Mouse (Mus musculus): ENCODE data around the gene Duoxa1. TPM values are rescaled to one million over a fixed set of nuclear protein-coding genes. Genes with fewer than 3 reads are reported as not detected.

Gene Duoxa1
- polyA plus RNA-seq, 1 experiment from 2014 or later = 0.90 TPM

DNA sequence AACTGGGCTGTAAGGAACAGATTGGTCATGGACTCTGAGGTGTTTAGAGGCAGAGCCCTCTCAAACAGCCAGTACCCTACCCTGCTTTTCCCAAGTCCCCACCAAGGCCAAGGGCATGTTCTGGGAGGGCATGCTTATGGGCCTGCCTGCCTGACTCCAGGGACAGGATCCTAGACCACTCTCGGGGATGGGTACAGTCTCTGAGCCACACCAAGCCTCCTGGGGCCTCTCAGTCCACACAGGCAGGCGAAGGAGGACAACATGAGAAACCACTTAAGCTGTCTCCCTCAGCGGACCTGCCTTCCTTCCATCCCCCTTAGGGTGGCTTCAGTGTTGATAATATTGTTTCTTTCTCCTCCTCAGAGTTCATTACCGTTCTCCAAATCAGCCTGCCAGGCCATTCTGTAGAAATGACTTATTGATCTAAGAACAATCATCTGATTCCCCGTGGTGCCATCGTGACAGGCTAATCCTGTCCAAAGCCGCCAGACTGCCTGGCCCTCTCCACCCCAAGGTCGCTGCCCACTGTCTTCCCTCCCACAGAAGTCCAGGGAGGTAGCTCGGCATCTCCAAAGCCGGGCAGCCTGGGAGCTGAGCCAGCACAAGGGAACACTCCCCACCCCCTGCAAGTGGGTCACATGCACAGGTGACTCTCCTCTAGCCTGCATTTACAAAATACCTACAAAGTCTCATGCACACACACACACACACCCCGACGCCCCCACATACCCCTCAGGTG lies 40.8 kb upstream of the Duoxa1 start:
- no peaks in the 10 kb centered on the region for H3K36me3 ChIP-seq (replicated peaks; ENCODE audit: control insufficient read depth, insufficient read depth, low read depth, low read length)
- no peak overlapping the region for H3K4me3 ChIP-seq (ENCODE audit: low read depth, low read length)
- ATAC-seq (replicated peaks; ENCODE audit: insufficient number of reproducible peaks, low FRiP score, low TSS enrichment, low read depth) = no peak
- H3K9ac ChIP-seq (replicated peaks; ENCODE audit: low read length) = no peak overlapping the region
- WGBS = 71% methylated on average over 12 of the region's 12 CpGs
- no peaks in the 10 kb centered on the region for H3K4me1 ChIP-seq (ENCODE audit: control insufficient read depth, insufficient read depth, low read length)
- H3K27ac ChIP-seq (replicated peaks; ENCODE audit: low read depth, low read length) = no peak overlapping the region; the same call in 1 of the 2 replicates
- no peak for DNase-seq (ENCODE audit: low spot score)
- no peak overlapping the region for H3K4me2 ChIP-seq (ENCODE audit: low read depth, low read length)
- no peaks in the 10 kb centered on the region for H3K9me3 ChIP-seq (replicated peaks; ENCODE audit: control insufficient read depth, low read length)
- H3K27me3 ChIP-seq (ENCODE audit: control insufficient read depth, insufficient read depth, low read length) = no peaks in the 10 kb centered on the region

DNA sequence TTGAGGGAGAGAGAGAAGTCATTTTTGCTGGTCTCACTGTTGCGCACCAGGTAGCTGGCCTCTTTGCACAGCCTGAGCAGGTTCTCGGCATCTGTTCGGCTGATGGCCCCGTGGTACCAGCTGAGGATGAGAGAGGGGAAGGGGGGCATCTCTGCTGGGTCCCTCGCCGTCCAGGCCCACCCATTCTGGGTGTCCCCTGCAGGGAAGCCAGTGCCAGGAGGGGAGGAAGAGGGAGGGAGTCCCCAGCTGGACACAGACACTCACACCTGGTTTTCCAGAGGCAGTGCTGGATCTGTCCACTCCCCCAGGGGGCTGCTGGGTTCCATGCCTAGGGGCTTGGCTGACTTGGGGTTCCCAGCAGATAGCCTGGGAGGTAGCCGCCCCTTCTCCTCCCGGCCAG lies 40.2 kb upstream of the Duoxa1 start:
- Histone ChIP-seq H3K9me3 (replicated peaks; ENCODE audit: control insufficient read depth, low read length) (no peaks in the 10 kb centered on the region), H3K4me1 (ENCODE audit: control insufficient read depth, insufficient read depth, low read length) (peaks cover 2% of the 10 kb centered on the region; the same call in 1 of the 2 replicates), H3K27me3 (ENCODE audit: control insufficient read depth, insufficient read depth, low read length) (no peaks in the 10 kb centered on the region), H3K4me3 (ENCODE audit: low read depth, low read length) (no peak overlapping the region), H3K36me3 (replicated peaks; ENCODE audit: control insufficient read depth, insufficient read depth, low read depth, low read length) (no peaks in the 10 kb centered on the region), H3K27ac (replicated peaks; ENCODE audit: low read depth, low read length) (no peak overlapping the region; the same call in 1 of the 2 replicates), H3K9ac (replicated peaks; ENCODE audit: low read length) (no peak overlapping the region), H3K4me2 (ENCODE audit: low read depth, low read length) (no peak overlapping the region)
- no peak for ATAC-seq (replicated peaks; ENCODE audit: insufficient number of reproducible peaks, low FRiP score, low TSS enrichment, low read depth)
- DNase-seq (ENCODE audit: low spot score) = no peak
- 84% methylated on average over 8 of the region's 8 CpGs for WGBS

DNA sequence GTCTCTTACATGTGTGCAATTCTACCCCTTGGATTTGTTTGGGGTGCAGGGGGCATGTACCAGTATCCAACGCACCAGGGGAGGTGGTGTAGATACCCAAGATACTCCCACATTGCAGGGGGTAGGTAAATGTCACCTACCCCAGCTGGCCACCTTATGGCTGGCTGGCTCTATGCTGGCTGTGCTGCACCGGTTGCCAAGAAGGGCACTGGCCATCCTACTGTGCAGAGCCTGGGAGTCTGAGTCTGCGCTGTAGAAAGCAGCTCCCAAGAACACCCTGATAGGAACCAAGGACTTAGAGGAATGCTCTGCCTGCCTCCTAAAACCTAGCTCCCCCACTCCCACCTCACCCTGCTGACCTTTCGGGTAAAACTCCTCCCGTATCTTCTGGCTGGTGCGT lies 39.5 kb upstream of the Duoxa1 start:
- no peaks in the 10 kb centered on the region for H3K27me3 ChIP-seq (ENCODE audit: control insufficient read depth, insufficient read depth, low read length)
- no peak overlapping the region for H3K9ac ChIP-seq (replicated peaks; ENCODE audit: low read length)
- peaks cover 2% of the 10 kb centered on the region; the same call in 1 of the 2 replicates for H3K4me1 ChIP-seq (ENCODE audit: control insufficient read depth, insufficient read depth, low read length)
- no peak overlapping the region for H3K4me2 ChIP-seq (ENCODE audit: low read depth, low read length)
- H3K36me3 ChIP-seq (replicated peaks; ENCODE audit: control insufficient read depth, insufficient read depth, low read depth, low read length) = no peaks in the 10 kb centered on the region
- no peak overlapping the region for H3K4me3 ChIP-seq (ENCODE audit: low read depth, low read length)
- WGBS = 81% methylated on average over 6 of the region's 6 CpGs
- DNase-seq (ENCODE audit: low spot score) (no peak), ATAC-seq (replicated peaks; ENCODE audit: insufficient number of reproducible peaks, low FRiP score, low TSS enrichment, low read depth) (no peak)
- H3K9me3 ChIP-seq (replicated peaks; ENCODE audit: control insufficient read depth, low read length) = no peaks in the 10 kb centered on the region
- H3K27ac ChIP-seq (replicated peaks; ENCODE audit: low read depth, low read length) = no peak overlapping the region

DNA sequence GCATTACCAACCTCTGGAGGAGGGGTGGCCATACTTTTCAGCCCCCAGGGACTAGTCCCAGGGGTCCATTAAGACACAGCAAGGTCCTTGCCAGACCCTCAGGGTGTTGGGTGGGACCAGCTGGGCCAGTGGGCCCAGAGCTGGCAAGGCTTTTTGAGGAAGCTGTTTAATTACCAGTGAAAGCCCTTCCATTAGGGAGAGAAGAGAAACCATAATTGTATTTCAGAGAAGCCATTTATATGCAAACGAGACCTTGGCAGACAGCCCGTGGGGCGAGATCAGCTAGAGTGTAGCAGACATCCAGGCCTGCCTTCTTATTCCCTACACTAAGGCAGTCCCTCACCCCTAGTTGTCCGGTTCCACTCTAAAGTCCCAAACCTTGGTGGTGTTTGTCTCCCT lies 38.4 kb upstream of the Duoxa1 start:
- 57% methylated on average over 4 of the region's 4 CpGs for WGBS
- H3K27ac ChIP-seq (replicated peaks; ENCODE audit: low read depth, low read length) = no peak overlapping the region
- no peak overlapping the region for H3K4me3 ChIP-seq (ENCODE audit: low read depth, low read length)
- H3K9me3 ChIP-seq (replicated peaks; ENCODE audit: control insufficient read depth, low read length) = no peaks in the 10 kb centered on the region
- no peak overlapping the region for H3K9ac ChIP-seq (replicated peaks; ENCODE audit: low read length)
- no peak for DNase-seq (ENCODE audit: low spot score)
- H3K4me2 ChIP-seq (ENCODE audit: low read depth, low read length) = no peak overlapping the region
- no peaks in the 10 kb centered on the region for H3K27me3 ChIP-seq (ENCODE audit: control insufficient read depth, insufficient read depth, low read length)
- H3K36me3 ChIP-seq (replicated peaks; ENCODE audit: control insufficient read depth, insufficient read depth, low read depth, low read length) = no peaks in the 10 kb centered on the region
- peaks cover 2% of the 10 kb centered on the region; the same call in 1 of the 2 replicates for H3K4me1 ChIP-seq (ENCODE audit: control insufficient read depth, insufficient read depth, low read length)
- ATAC-seq (replicated peaks; ENCODE audit: insufficient number of reproducible peaks, low FRiP score, low TSS enrichment, low read depth) = no peak

DNA sequence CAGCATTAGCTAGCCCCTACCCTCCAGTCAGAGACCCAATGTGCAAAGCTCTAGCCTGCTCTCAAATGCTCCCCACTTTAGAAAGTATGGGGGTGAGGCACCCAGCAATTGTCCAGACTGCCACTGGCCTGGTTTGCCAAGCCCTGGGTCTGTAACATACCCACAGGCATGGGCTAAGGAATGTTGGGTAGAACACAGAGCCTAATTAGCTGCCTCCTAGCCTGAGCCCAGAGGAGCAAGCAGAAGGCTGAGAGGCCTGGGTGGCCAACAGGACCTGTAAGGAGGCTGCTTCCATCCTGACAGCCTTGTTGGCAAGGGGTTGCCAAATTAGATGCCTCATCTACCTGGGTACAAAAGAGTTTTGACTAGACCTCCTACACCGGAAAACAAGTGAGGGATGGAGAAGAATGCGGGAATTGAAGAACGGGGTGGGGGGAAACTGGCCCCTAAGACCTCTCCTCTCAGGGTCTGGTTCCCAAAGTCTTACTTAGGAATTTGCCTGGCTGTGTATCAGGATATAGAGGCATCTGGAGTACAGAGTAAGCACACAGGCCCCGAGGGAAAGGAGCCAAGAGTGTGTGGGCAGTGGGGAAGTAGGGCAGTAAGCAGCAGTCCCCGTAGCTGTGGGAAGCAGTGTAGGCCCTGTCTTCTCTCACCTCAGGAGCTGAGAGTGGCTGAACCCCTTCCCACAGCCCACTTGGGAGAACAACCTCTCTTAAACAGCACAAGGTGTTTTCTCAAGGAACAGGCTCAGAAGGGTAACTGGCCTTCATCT lies 37.8 kb upstream of the Duoxa1 start:
- 58% methylated on average over 5 of the region's 5 CpGs for WGBS
- Histone ChIP-seq H3K9me3 (replicated peaks; ENCODE audit: control insufficient read depth, low read length) (no peaks in the 10 kb centered on the region), H3K4me2 (ENCODE audit: low read depth, low read length) (no peak overlapping the region), H3K36me3 (replicated peaks; ENCODE audit: control insufficient read depth, insufficient read depth, low read depth, low read length) (no peaks in the 10 kb centered on the region), H3K27ac (replicated peaks; ENCODE audit: low read depth, low read length) (no peak overlapping the region), H3K27me3 (ENCODE audit: control insufficient read depth, insufficient read depth, low read length) (no peaks in the 10 kb centered on the region), H3K4me3 (ENCODE audit: low read depth, low read length) (no peak overlapping the region), H3K9ac (replicated peaks; ENCODE audit: low read length) (0 out of 2 replicates have a peak overlapping the region, but pooled peaks have one; percentile 10), H3K4me1 (ENCODE audit: control insufficient read depth, insufficient read depth, low read length) (peaks cover 2% of the 10 kb centered on the region; the same call in 1 of the 2 replicates)
- DNase-seq (ENCODE audit: low spot score) (no peak), ATAC-seq (replicated peaks; ENCODE audit: insufficient number of reproducible peaks, low FRiP score, low TSS enrichment, low read depth) (no peak)

DNA sequence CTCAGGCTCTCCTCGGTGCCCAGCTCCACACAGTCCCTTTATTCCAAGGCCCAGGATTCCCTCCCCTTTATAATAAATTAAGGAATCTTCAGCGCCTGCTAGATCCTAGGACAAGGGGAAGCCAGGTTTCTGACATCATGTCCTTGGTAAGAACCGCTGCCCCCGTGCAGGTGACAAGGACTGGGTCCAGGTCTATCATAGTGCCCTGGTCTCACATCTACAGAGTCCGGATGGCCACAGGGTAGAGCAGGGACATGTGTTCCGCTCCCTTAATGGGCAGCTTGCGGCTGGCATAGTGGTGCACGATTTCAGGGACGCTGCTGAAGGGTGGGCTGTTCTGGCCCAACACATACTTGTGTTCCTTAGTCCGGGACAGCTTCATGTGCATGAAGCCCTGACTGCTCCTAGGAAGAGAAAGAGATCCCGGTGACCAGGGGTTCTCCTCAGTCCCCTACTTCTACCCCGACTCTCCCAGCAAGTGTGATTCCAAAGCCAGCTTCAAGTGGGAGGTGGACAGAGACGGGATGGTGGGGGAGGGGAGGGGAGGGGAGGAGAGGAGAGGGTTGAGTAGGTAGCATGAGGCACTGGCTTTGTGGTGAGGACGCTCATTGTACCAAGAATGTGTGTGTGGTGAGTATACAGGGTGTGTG lies 35.7 kb upstream of the Duoxa1 start:
- WGBS = 8% methylated on average over 14 of the region's 14 CpGs
- H3K4me1 ChIP-seq (ENCODE audit: control insufficient read depth, insufficient read depth, low read length) = peaks cover 2% of the 10 kb centered on the region; the same call in 1 of the 2 replicates

DNA sequence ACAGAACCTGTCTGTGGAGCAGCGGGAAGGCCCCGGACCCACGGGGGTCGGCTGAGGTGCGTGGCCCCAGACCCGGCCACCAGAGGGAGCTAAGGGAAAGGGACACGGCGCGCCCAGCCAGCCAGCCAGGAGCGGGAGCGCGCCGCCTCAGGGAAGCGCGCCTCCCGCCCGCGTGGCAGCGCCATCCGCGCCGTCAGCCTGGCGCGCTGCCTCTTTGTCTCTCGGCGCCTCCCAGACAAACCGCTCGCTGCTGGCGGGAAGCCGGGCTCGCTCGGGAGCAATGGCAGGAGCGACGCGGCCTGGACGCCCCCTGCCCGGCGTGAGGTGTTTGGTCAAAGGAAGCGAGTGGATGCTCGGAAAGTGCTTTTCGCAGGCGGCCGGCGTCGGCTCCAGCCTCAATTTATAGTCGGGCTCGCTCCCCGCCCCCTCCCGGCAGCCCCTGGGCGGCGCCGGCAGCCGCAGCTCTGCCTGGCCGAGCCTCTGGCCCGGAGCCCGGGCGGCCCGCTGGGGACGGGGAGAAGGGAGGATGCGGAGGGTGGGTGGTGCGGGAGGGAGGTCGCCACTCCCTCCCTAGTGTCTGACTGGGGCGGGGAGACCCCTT lies 35.1 kb upstream of the Duoxa1 start:
- no peaks in the 10 kb centered on the region for H3K9me3 ChIP-seq (replicated peaks; ENCODE audit: control insufficient read depth, low read length)
- H3K27ac ChIP-seq (replicated peaks; ENCODE audit: low read depth, low read length) = peak overlapping the region; percentile 94
- H3K36me3 ChIP-seq (replicated peaks; ENCODE audit: control insufficient read depth, insufficient read depth, low read depth, low read length) = no peaks in the 10 kb centered on the region
- H3K4me3 ChIP-seq (ENCODE audit: low read depth, low read length) = peak overlapping the region; percentile 41
- H3K4me1 ChIP-seq (ENCODE audit: control insufficient read depth, insufficient read depth, low read length) = peaks cover 2% of the 10 kb centered on the region; the same call in 1 of the 2 replicates
- H3K4me2 ChIP-seq (ENCODE audit: low read depth, low read length) = peak overlapping the region; percentile 65
- DNase-seq (ENCODE audit: low spot score) = peak; percentile 90
- ATAC-seq (replicated peaks; ENCODE audit: insufficient number of reproducible peaks, low FRiP score, low TSS enrichment, low read depth) = peak; percentile 87
- WGBS = under 1% methylated on average over 54 of the region's 63 CpGs
- no peaks in the 10 kb centered on the region for H3K27me3 ChIP-seq (ENCODE audit: control insufficient read depth, insufficient read depth, low read length)
- peak overlapping the region; percentile 78 for H3K9ac ChIP-seq (replicated peaks; ENCODE audit: low read length)

More for the DNA sequence above, 35.7 kb upstream of the Duoxa1 start:
- peak; percentile 54 for ATAC-seq (replicated peaks; ENCODE audit: insufficient number of reproducible peaks, low FRiP score, low TSS enrichment, low read depth)
- DNase-seq (ENCODE audit: low spot score) = peak; percentile 32
- Histone ChIP-seq H3K27ac (replicated peaks; ENCODE audit: low read depth, low read length) (peak overlapping the region; percentile 94), H3K4me2 (ENCODE audit: low read depth, low read length) (peak overlapping the region; percentile 65), H3K4me3 (ENCODE audit: low read depth, low read length) (peak overlapping the region; percentile 41), H3K27me3 (ENCODE audit: control insufficient read depth, insufficient read depth, low read length) (no peaks in the 10 kb centered on the region), H3K36me3 (replicated peaks; ENCODE audit: control insufficient read depth, insufficient read depth, low read depth, low read length) (no peaks in the 10 kb centered on the region), H3K9me3 (replicated peaks; ENCODE audit: control insufficient read depth, low read length) (no peaks in the 10 kb centered on the region), H3K9ac (replicated peaks; ENCODE audit: low read length) (peak overlapping the region; percentile 78)

All from embryonic facial prominence, embryonic 11.5 days (tissue).